Mouse (Mus musculus) CH12.LX (cell line): ENCODE measurements at regions not wholly inside any gene's neighbourhood (a gene's known extent, or its start where the extent isn't known, plus 50 kb on each side); places are given as distances from the start of the nearest gene placed in this dataset.
"Not testable (repeated sequence)": the region's sequence is repeated elsewhere in the genome, so short reads cannot be mapped to it uniquely, and the experiment has no call there.

Experiments used
- DNase-seq: peaks from one replicate; pipeline ENCODE4 v3.0.0-alpha.2; 2013; ENCODE audit errors: extremely low read depth
- H3K27ac ChIP-seq: 2 replicates; pipeline ENCODE4 v1.5.1; 2012; ENCODE audit warnings: low read depth, mild to moderate bottlenecking, control low read depth, moderate library complexity; ENCODE audit not compliant: insufficient read depth
- H3K27me3 ChIP-seq: replicated peaks from 2 replicates; pipeline ENCODE3; 2012; ENCODE audit warnings: inconsistent platforms
- H3K36me3 ChIP-seq, 2 experiments: replicated peaks in 1 of 2; 2 replicates each; pipeline versions ENCODE3 to v1.6.1; 2012; ENCODE audit warnings: inconsistent platforms in 1 of 2, low read length in 1 of 2, mild to moderate bottlenecking in 1 of 2, mixed read lengths in 1 of 2, moderate library complexity in 1 of 2; ENCODE audit not compliant: control insufficient read depth in 1 of 2, insufficient read depth in 1 of 2
- H3K4me1 ChIP-seq, 2 experiments: 2 replicates each; pipeline ENCODE4 v1.6.1; 2012; ENCODE audit warnings: inconsistent platforms in 1 of 2, moderate library complexity in 1 of 2; ENCODE audit not compliant: insufficient read depth in 2 of 2, control insufficient read depth in 1 of 2
- H3K4me2 ChIP-seq: 2 replicates; pipeline ENCODE4 v1.6.1; 2012; ENCODE audit warnings: low read depth, mild to moderate bottlenecking, control low read depth; ENCODE audit not compliant: poor library complexity, insufficient read depth, severe bottlenecking
- H3K4me3 ChIP-seq, 3 experiments: fragments of 150-350 bp in 1 of 3; sonication (generic) in 1 of 3; replicated peaks in 1 of 3; 2 replicates each; pipeline versions ENCODE3 to v1.5.1; 2011 to 2012; ENCODE audit warnings: low read depth in 2 of 3, low read length in 2 of 3, mild to moderate bottlenecking in 2 of 3, moderate library complexity in 2 of 3, control low read depth in 1 of 3, improper control_type of control experiment in 1 of 3, inconsistent platforms in 1 of 3, mixed read lengths in 1 of 3; ENCODE audit not compliant: poor library complexity in 1 of 3
- H3K79me2 ChIP-seq: replicated peaks from 2 replicates; pipeline ENCODE4 v1.6.1; 2012; ENCODE audit warnings: mild to moderate bottlenecking, moderate library complexity; ENCODE audit not compliant: control insufficient read depth, poor library complexity, insufficient read depth, severe bottlenecking; ENCODE audit errors: extremely low read depth
- H3K9ac ChIP-seq: 2 replicates; pipeline ENCODE4 v1.6.1; 2012; ENCODE audit warnings: low read depth, mild to moderate bottlenecking, control low read depth, moderate library complexity; ENCODE audit not compliant: insufficient read depth
- H3K9me3 ChIP-seq: replicated peaks from 2 replicates; pipeline ENCODE3; 2012; ENCODE audit warnings: low read length, inconsistent platforms, mixed read lengths
- CHD2 ChIP-seq: IDR thresholded peaks from 2 replicates; pipeline ENCODE4 v1.6.1; 2011; ENCODE audit warnings: low read length, improper control_type of control experiment
- E2F4 ChIP-seq: IDR thresholded peaks from 2 replicates; pipeline ENCODE4 v1.6.1; 2011; ENCODE audit warnings: low read depth, low read length, improper control_type of control experiment; ENCODE audit not compliant: insufficient replicate concordance
- HCFC1 ChIP-seq: IDR thresholded peaks from 2 replicates; pipeline ENCODE4 v1.6.1; 2012; ENCODE audit warnings: low read depth, mild to moderate bottlenecking, inconsistent platforms, low read length, improper control_type of control experiment
- MAFK ChIP-seq: IDR thresholded peaks from 2 replicates; pipeline ENCODE4 v1.6.1; 2011; ENCODE audit warnings: low read length, improper control_type of control experiment; ENCODE audit not compliant: insufficient replicate concordance
- MAX ChIP-seq: IDR thresholded peaks from 2 replicates; pipeline ENCODE4 v1.6.1; 2011; ENCODE audit warnings: low read length, improper control_type of control experiment
- MXI1 ChIP-seq: IDR thresholded peaks from 2 replicates; pipeline ENCODE4 v1.6.1; 2011; ENCODE audit warnings: mild to moderate bottlenecking, low read depth, low read length, improper control_type of control experiment
- PAX5 ChIP-seq: IDR thresholded peaks from 2 replicates; pipeline ENCODE4 v1.6.1; 2012; ENCODE audit warnings: low read length, inconsistent platforms, mixed read lengths
- POLR2AphosphoS2 ChIP-seq: IDR thresholded peaks from 2 replicates; pipeline ENCODE4 v1.6.1; 2011; ENCODE audit warnings: low read depth, low read length, improper control_type of control experiment
- RAD21 ChIP-seq: IDR thresholded peaks from 2 replicates; pipeline ENCODE4 v1.6.1; 2011; ENCODE audit warnings: low read depth, mild to moderate bottlenecking, low read length, improper control_type of control experiment, moderate library complexity
- SIN3A ChIP-seq: IDR thresholded peaks from 2 replicates; pipeline ENCODE4 v1.6.1; 2012; ENCODE audit warnings: low read length, improper control_type of control experiment, inconsistent platforms
- TBP ChIP-seq: conservative IDR thresholded peaks from 2 replicates; pipeline ENCODE4 v1.6.1; 2011; ENCODE audit warnings: low read depth, low read length, improper control_type of control experiment
- TCF12 ChIP-seq: IDR thresholded peaks from 2 replicates; pipeline ENCODE4 v1.6.1; 2014; ENCODE audit warnings: low read depth, mild to moderate bottlenecking, inconsistent platforms, low read length, improper control_type of control experiment
- UBTF ChIP-seq: IDR thresholded peaks from 2 replicates; pipeline ENCODE4 v1.6.1; 2012; ENCODE audit warnings: low read depth, mild to moderate bottlenecking, inconsistent platforms, low read length, improper control_type of control experiment, moderate library complexity
- USF2 ChIP-seq: conservative IDR thresholded peaks from 2 replicates; pipeline ENCODE4 v1.6.1; 2011; ENCODE audit warnings: low read depth, low read length, improper control_type of control experiment
- ZC3H11A ChIP-seq: IDR thresholded peaks from 2 replicates; pipeline ENCODE4 v1.6.1; 2012; ENCODE audit warnings: low read depth, mild to moderate bottlenecking, inconsistent platforms, low read length, improper control_type of control experiment
- ZKSCAN1 ChIP-seq: IDR thresholded peaks from 2 replicates; pipeline ENCODE4 v1.6.1; 2012; ENCODE audit warnings: low read depth, inconsistent platforms, low read length, improper control_type of control experiment, borderline replicate concordance
- ZMIZ1 ChIP-seq: IDR thresholded peaks from 2 replicates; pipeline ENCODE4 v1.6.1; 2012; ENCODE audit warnings: low read depth, mild to moderate bottlenecking, inconsistent platforms, low read length, improper control_type of control experiment
- ZNF384 ChIP-seq: IDR thresholded peaks from 2 replicates; pipeline ENCODE4 v1.6.1; 2012; ENCODE audit warnings: low read depth, low read length, improper control_type of control experiment, inconsistent platforms
- dilution Hi-C: fragments of 300-500 bp; cut with MboI; formaldehyde crosslinking; loops from 2 replicates; pipeline ENCODE4 v1.14.3; 2020; ENCODE audit warnings: low sequenced_read_pairs; ENCODE audit not compliant: extremely low pct_unique_long_range_greater_than_20kb, extremely low pct_ligation_motif_present
- in situ Hi-C: fragments of 300-500 bp; cut with MboI; formaldehyde crosslinking; loops from 3 replicates; pipeline ENCODE4 v1.14.3; 2019; ENCODE audit warnings: low sequenced_read_pairs, low pct_ligation_motif_present, low pct_unique_long_range_greater_than_20kb, mixed read lengths

DNA sequence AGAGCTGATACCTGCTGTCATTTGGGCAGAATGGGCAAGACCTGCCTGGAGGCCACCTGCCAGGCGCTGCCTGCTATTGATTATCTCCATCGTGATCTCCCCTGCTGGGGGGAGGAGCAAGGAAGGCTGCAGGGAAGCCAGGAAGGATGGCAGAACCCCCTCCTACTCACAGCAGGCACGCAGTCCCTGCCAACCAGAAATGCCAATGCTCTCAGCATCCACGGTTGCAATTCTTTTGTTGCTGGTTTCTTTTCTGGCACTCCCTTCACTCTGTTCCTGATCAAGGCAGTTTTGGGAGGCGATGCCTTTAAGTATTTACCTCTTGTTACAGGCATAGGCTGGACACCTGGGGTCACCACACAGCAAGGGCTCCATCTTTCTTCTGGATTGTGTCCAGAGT lies 164.3 kb upstream of the Tacr1 start:
- dilution Hi-C loops, result no loop called here
- Histone ChIP-seq H3K4me2 (no peak overlapping the region), H3K27me3 (peaks cover 2% of the 10 kb centered on the region), H3K9ac (no peak overlapping the region), H3K27ac (no peak overlapping the region), H3K9me3 (peaks cover 21% of the 10 kb centered on the region), H3K36me3 (no peaks in the 10 kb centered on the region), H3K79me2 (no peaks in the 10 kb centered on the region), H3K4me3 (no peak overlapping the region), H3K4me1 (no peaks in the 10 kb centered on the region)
- DNase-seq, result no peak
- TF ChIP-seq UBTF, result no peak
- TF ChIP-seq TBP, result no peak
- no peak for TF ChIP-seq MXI1
- no peak for TF ChIP-seq ZNF384
- TF ChIP-seq RAD21, result no peak
- TF ChIP-seq E2F4, result no peak
- TF ChIP-seq CHD2, result no peak
- no peak for TF ChIP-seq POLR2AphosphoS2
- no peak for TF ChIP-seq MAFK
- TF ChIP-seq PAX5, result no peak
- no peak for TF ChIP-seq ZMIZ1
- no peak for TF ChIP-seq MAX
- TF ChIP-seq TCF12, result no peak
- in situ Hi-C loops, result no loop called here

GRCm38 (mm10) chr6:82240584-82241245 lies 161.4 kb upstream of the Tacr1 start:
- H3K9me3 ChIP-seq, result peaks cover 15% of the 10 kb centered on the region
- no peaks in the 10 kb centered on the region for H3K36me3 ChIP-seq
- no peak overlapping the region for H3K27ac ChIP-seq
- no peaks in the 10 kb centered on the region for H3K79me2 ChIP-seq
- H3K9ac ChIP-seq, result no peak overlapping the region
- peaks cover 2% of the 10 kb centered on the region for H3K27me3 ChIP-seq
- DNase-seq, result no peak
- H3K4me2 ChIP-seq, result no peak overlapping the region
- H3K4me1 ChIP-seq, result no peaks in the 10 kb centered on the region
- no peak for TF ChIP-seq ZKSCAN1
- TF ChIP-seq ZC3H11A, result no peak
- no peak for TF ChIP-seq USF2
- TF ChIP-seq SIN3A, result no peak
- no peak for TF ChIP-seq PAX5
- no peak for TF ChIP-seq HCFC1
- no peak overlapping the region for H3K4me3 ChIP-seq
- dilution Hi-C loops, result no loop called here
- in situ Hi-C loops, result no loop called here

DNA sequence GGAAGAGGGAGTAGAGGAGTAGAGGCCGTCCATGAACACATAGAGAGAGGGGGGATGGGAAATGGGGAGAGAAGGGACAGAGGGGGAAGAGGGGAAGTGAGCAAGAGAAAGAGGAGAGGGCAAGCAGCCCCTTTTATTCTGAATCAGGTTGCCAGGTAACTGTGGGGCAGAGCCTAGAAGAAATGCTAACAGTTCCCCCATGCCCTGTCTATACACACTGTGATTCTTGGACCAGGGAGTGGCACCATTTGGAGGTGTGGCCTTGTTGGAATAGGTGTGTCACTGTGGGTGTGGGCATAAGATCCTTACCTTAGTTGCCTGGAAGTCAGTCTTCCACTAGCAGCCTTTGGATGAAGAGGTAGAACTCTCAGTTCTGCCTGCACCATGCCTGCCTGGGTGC lies 154.5 kb upstream of the Tacr1 start:
- H3K4me1 ChIP-seq, H3K27me3 ChIP-seq, H3K79me2 ChIP-seq, H3K27ac ChIP-seq, dilution Hi-C loops, in situ Hi-C loops, DNase-seq, H3K36me3 ChIP-seq, H3K9ac ChIP-seq, H3K4me3 ChIP-seq, H3K9me3 ChIP-seq, H3K4me2 ChIP-seq: not testable (repeated sequence)
